28 mouse cellular contexts compared by ENCODE assay signal in genomic region chr7:84442343-84442911, GRCm38 (mm10). TPM values are rescaled to one million over a fixed set of nuclear protein-coding genes. Genes with fewer than 3 reads are reported as not detected.
DNase-seq lines count a peak whose midpoint lies in the region; ATAC-seq and TF ChIP-seq lines count a peak whose summit lies in the region.
"Had no signal": no experiment of that assay in that cellular context is flagged by ENCODE, and none has a peak within 500 bp of the region (broad histone marks: within the 10 kb centered on the region; RNA-seq: fewer than 3 reads in every experiment).

No protein-coding gene starts in this region.

- no peak overlapping the region for H3K9ac ChIP-seq in lung, embryonic 14.5 days
- no peak overlapping the region for H3K9ac ChIP-seq in lung, embryonic 16.5 days (ENCODE audit: low read length)
- H3K9ac ChIP-seq: embryonic facial prominence, embryonic 12.5 days; embryonic facial prominence, embryonic 15.5 days; forebrain, embryonic 12.5 days had no signal

- peak; percentile 75 for ATAC-seq in lung, embryonic 14.5 days (ENCODE audit: insufficient read depth)
- ATAC-seq in lung, embryonic 16.5 days (ENCODE audit: low read depth), result peak; percentile 91
- no peak for ATAC-seq in megakaryocyte progenitor cell, adult 5-6 weeks (replicated peaks; ENCODE audit: poor library complexity)
- ATAC-seq: activated CD4-positive, CD25-positive, alpha-beta regulatory T cell, adult 4 months; forebrain, embryonic 14.5 days; forebrain, embryonic 16.5 days; Patski had no signal

- H3K4me3 ChIP-seq in lung, embryonic 14.5 days (ENCODE audit: low read depth, low read length), result no peak overlapping the region
- no peak overlapping the region for H3K4me3 ChIP-seq in lung, embryonic 16.5 days (ENCODE audit: low read length)
- H3K4me3 ChIP-seq: embryonic facial prominence, embryonic 12.5 days; embryonic facial prominence, embryonic 15.5 days; erythroblast, embryonic 14.5 days; forebrain, embryonic 10.5 days; forebrain, embryonic 12.5 days had no signal

- no peaks in the 10 kb centered on the region for H3K9me3 ChIP-seq in lung, embryonic 14.5 days (ENCODE audit: low read depth, low read length)
- H3K9me3 ChIP-seq in lung, embryonic 16.5 days (ENCODE audit: control insufficient read depth, low read length), result no peaks in the 10 kb centered on the region
- H3K9me3 ChIP-seq: embryonic facial prominence, embryonic 12.5 days; embryonic facial prominence, embryonic 15.5 days; forebrain, embryonic 10.5 days; forebrain, embryonic 12.5 days had no signal

- H3K4me2 ChIP-seq in lung, embryonic 14.5 days, result no peak overlapping the region
- no peak overlapping the region for H3K4me2 ChIP-seq in lung, embryonic 16.5 days (ENCODE audit: low read depth, low read length)
- H3K4me2 ChIP-seq: embryonic facial prominence, embryonic 12.5 days; embryonic facial prominence, embryonic 15.5 days; forebrain, embryonic 12.5 days had no signal

- no peaks in the 10 kb centered on the region for H3K4me1 ChIP-seq in lung, embryonic 14.5 days (ENCODE audit: insufficient read depth)
- peaks cover 3% of the 10 kb centered on the region; the same call in 1 of the 2 replicates for H3K4me1 ChIP-seq in lung, embryonic 16.5 days (replicated peaks; ENCODE audit: control insufficient read depth, insufficient read depth, low read length)
- H3K4me1 ChIP-seq: embryonic facial prominence, embryonic 12.5 days; embryonic facial prominence, embryonic 15.5 days; forebrain, embryonic 10.5 days; forebrain, embryonic 12.5 days had no signal

- no peaks in the 10 kb centered on the region for H3K36me3 ChIP-seq in lung, embryonic 14.5 days (ENCODE audit: insufficient read depth)
- H3K36me3 ChIP-seq in lung, embryonic 16.5 days (ENCODE audit: control insufficient read depth, insufficient read depth, low read length), result no peaks in the 10 kb centered on the region
- H3K36me3 ChIP-seq: embryonic facial prominence, embryonic 12.5 days; embryonic facial prominence, embryonic 15.5 days; forebrain, embryonic 10.5 days; forebrain, embryonic 12.5 days had no signal

- no peak for TF ChIP-seq CTCF in lung, embryonic 14.5 days (IDR thresholded peaks at IDR 0.05; ENCODE audit: low read depth)

- 35% methylated on average over 2 of the region's 2 CpGs for WGBS in lung, embryonic 14.5 days
- WGBS in lung, embryonic 16.5 days, result 55% methylated on average over 2 of the region's 2 CpGs

- no peaks in the 10 kb centered on the region for H3K27me3 ChIP-seq in lung, embryonic 14.5 days (ENCODE audit: insufficient read depth, low read length)
- H3K27me3 ChIP-seq in lung, embryonic 16.5 days (ENCODE audit: control insufficient read depth, insufficient read depth, low read depth, low read length), result no peaks in the 10 kb centered on the region
- H3K27me3 ChIP-seq: embryonic facial prominence, embryonic 12.5 days; embryonic facial prominence, embryonic 15.5 days; Patski had no signal

- peak; percentile 95 for DNase-seq in lung, embryonic 14.5 days
- DNase-seq in lung, postnatal 25 days (ENCODE audit: low spot score), result no peak
- no peak for DNase-seq in lung, adult 18-20 months
- DNase-seq in NIH3T3 (ENCODE audit: low read depth), result peak; percentile 84
- peak; percentile 5 for DNase-seq in adipocyte (ENCODE audit: low spot score)
- DNase-seq: adrenal gland, adult 2 months; adrenal gland, postnatal 10 days; adrenal gland, postnatal 25 days; cerebellum, adult 11 months; cerebellum, adult 18-20 months; cerebellum, adult 8-10 months; cerebellum, adult 9-11 months; cerebellum, postnatal 14 days; cerebellum, postnatal 36 days; embryo, embryonic 11 days had no signal

- H3K27ac ChIP-seq in lung, embryonic 14.5 days (ENCODE audit: low read depth), result peak overlapping the region; percentile 67
- H3K27ac ChIP-seq in lung, embryonic 16.5 days (ENCODE audit: low read length), result peak overlapping the region; percentile 86
- H3K27ac ChIP-seq: embryonic facial prominence, embryonic 12.5 days; embryonic facial prominence, embryonic 15.5 days; forebrain, embryonic 10.5 days; forebrain, embryonic 12.5 days had no signal

RNA-seq across cellular contexts. Expression of gene Arnt2, which starts 32.5 kb away (rescaled TPM):
- polyA plus RNA-seq in lung, embryonic 14.5 days (2014; fragmentation: Nextera tagmentation; extraction: Ambion mirVana), result 14.4 and 16.0 TPM in 2 replicates
- 5.6 and 7.3 TPM in 2 replicates for polyA plus RNA-seq in lung, embryonic 16.5 days (2015; fragmentation: Nextera tagmentation; extraction: Ambion mirVana)
- not detected in 2 replicates for total RNA-seq in megakaryocyte progenitor cell, adult 5-6 weeks (2015)
- total RNA-seq in megakaryocyte progenitor cell, adult 5-6 weeks (2017), result not detected in 2 replicates
- total RNA-seq: common myeloid progenitor, adult 5-6 weeks; MEL had no signal
- polyA plus RNA-seq: erythroblast, embryonic 14.5 days had no signal

Comparison
In these comparisons a context has a peak if more than half of its experiments do, and no peak if none do; other contexts are left out.
1. DNase-seq: peak in lung, embryonic 14.5 days (single experiment), NIH3T3 (single experiment) and adipocyte (single experiment); none in lung, postnatal 25 days (single experiment) and lung, adult 18-20 months (0 of 2).